Mouse (Mus musculus) gastrocnemius, adult 8-10 months (tissue): Measurements from ENCODE around the gene Rragd. TPM values are rescaled to one million over a fixed set of nuclear protein-coding genes. Genes with fewer than 3 reads are reported as not detected.
"Not testable (repeated sequence)": the region's sequence is repeated elsewhere in the genome, so short reads cannot be mapped to it uniquely, and the experiment has no call there.

Source experiments
- DNase-seq, 2 experiments: peaks; one replicate each; pipeline ENCODE4 v3.0.0; 2022; ENCODE audit warnings: low spot score in 2 of 2
- total RNA-seq, 4 experiments: library from RNA; stranded (reverse); gene quantifications; 2 replicates each; pipeline ENCODE4 v1.2.4; 2022

Rragd gene
- total RNA-seq, result 100 to 1,000 TPM; 200 to 232 (median 207) TPM

DNA sequence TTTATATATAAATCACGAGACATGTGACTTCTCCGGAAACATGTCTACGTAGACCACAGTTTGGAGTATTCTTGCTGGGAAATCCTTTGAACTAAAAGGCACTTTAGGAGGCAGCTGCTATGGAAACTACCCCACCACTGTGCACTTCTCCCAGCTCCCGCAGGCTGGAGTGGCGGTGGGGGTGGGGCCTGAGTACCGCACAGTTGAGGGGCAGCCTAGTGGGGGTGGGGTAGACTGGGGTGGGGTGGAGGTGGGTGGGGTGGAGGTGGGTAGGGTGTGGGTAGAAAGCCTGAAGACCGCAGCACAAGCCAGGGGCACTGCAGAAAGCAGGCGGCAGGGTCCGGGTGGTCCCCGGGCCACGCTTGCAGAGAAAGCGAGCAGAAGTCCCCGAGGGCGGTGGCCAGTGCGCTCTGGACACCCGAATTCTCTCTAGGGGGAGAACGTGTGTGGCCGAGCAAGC is at the start of gene Rragd:
Gene Rragd, plus strand, starts transcription at position 322 of the 460 bp plus-strand sequence.
- peak; percentile 7 to 20 for DNase-seq

DNA sequence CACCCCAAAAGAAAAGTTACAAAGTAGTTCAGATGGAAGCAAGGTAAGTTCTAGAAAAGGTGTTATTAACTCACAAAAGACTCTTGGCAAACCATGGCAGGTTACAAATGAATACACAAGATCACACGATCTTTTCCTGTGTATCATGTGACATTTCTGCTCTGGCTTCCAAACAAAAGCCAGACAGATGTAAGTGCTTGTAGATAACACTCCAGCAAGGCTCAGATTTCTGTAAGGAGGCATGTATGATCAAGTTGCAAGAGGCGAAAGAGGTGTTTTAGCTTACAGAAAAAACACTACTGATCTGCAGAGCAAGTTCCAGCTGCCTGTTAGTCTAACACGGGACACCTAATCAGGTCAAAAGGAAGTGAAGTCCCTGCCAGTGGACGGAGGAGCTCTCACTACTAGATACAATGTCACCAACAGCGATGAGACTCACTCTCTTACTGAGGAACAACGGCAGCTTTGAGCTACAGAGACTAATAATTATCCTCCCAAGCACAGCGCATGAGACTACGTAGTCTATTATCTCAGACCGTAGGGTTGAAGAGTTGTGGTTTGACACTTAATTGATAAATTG is 46.0 kb upstream of the Rragd start:
- no peak for DNase-seq

DNA sequence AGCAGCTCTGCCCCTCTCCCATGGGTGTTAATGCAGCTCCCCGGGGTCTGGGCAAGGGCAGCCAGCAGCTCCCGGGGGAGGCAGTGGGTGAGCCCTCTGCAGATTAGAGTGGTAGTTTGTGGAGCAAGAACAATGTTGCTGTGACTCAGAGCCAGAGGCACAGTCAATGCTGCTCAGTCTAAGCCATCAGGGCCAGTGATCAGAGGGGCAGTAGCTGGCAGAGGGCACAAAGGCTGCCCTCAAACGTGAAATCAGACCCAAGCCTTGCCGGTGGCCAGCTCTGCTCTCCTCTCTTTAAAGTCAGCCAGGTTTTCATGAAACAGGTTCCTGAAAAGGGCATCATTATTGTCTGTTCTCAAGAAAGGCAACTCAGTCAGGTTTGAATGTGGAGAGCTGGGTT is 43.3 kb upstream of the Rragd start:
- no peak for DNase-seq

DNA sequence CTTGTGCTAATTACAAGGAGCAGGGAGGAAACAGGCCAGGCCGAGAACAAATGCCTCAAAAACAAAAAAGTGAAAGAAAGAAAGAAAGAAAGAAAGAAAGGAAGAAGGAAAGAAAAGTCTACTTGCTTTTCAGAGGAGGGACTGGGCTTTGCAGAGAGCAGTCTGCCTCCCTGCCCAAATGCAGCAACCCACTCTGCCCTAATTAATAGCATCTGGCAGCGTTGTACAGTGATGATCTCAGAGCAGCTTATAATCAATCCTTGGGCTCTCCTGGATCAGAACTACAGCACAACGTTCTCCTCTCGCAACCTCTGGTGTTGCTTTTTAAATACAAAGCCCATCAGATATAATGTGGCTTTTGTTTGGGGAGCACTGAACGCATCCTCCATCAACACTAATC is 42.9 kb upstream of the Rragd start:
- no peak for DNase-seq

DNA sequence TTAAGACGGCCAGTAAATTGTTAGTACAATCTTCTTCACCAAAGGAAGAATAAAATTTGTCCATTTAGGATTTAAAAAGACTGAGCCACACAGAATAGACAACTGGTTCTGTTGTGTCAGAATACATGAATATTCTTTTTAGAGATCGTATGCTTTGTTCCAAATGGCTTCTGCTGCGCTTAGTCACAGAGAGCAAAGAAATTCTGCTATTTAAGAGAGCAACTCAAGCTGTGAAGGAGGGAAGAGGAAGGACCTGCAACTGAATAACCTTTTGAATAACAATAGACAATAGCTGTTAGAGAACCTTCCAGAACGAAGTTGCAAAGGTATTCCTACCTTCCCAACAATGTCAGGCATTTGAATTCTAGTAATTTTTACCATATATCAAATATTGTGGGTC is 41.9 kb upstream of the Rragd start:
- no peak for DNase-seq

DNA sequence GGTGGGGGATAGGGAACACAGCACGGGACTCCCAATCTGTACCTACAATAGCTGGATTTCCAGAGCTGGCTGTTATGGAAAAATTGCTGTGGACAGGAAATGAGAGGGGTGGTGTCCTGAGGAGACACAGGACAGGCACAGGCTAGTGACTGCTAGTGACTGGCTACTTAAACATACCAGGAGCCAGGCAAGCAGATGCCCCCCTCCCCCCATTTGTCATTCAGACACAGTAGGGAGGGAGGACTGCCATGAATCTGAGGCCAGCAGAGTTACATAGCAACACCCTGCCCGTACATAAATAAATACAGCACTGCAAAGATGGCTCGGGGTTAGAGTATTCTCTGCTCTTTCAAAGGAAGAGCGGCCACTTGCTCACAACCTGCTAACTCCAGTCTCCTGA is 35.2 kb upstream of the Rragd start:
- DNase-seq, result no peak

DNA sequence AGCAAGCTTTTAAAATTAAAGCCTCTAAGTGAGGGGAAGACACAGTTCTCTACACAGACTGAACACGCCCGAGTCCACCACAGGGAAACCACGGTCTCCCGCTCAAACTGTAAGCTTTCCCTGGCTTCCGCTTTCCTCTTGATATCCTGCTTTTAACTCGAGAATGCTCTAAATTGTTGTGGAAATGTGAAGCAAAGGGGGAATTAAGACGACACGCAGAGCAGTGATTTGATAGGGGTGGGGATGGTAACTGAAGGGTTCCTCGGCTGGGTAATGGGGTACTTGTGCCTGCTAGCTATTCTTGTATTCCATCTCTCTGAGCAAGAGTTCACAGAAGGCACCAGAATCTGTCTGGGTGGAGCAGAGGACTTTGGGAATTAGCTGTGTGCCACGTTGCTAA is 34.1 kb upstream of the Rragd start:
- no peak for DNase-seq

DNA sequence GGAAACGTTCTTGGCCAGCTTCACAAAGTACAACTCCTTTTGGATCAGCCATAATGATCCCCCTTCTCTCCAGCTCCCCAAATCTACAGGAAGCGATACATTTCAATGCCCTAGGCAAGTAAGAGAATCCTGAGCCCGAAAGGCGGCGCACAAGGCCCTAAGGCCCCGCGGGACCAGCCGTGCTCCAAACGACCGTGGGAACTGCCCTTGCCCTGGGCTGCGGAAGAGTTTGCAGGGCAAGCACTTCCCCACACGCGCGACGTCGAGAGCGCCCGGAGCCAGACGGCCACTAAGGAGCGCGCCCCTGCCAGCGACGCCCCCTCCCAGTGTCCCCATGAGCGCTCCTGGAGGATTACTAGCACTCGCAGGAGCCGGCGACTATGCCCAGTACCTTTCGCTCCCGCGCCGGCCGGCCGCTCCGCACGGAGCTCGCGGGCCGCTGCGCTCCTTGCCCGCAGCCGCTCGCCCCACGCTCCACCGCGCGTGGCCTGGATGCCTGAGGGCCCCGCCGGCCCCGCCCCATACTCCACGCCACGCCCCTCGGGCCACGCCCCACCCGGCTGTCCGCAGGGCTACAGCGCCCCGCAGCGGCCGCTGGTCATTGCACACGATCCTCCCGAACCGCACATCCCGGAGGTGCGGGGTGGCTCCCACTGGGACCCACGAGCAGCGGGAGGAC is 32.3 kb upstream of the Rragd start, which contains the start of gene Ankrd6:
Gene Ankrd6, minus strand, starts transcription at position 486 of the 679 bp plus-strand sequence.
- DNase-seq, result peak; percentile 54 to 67

DNA sequence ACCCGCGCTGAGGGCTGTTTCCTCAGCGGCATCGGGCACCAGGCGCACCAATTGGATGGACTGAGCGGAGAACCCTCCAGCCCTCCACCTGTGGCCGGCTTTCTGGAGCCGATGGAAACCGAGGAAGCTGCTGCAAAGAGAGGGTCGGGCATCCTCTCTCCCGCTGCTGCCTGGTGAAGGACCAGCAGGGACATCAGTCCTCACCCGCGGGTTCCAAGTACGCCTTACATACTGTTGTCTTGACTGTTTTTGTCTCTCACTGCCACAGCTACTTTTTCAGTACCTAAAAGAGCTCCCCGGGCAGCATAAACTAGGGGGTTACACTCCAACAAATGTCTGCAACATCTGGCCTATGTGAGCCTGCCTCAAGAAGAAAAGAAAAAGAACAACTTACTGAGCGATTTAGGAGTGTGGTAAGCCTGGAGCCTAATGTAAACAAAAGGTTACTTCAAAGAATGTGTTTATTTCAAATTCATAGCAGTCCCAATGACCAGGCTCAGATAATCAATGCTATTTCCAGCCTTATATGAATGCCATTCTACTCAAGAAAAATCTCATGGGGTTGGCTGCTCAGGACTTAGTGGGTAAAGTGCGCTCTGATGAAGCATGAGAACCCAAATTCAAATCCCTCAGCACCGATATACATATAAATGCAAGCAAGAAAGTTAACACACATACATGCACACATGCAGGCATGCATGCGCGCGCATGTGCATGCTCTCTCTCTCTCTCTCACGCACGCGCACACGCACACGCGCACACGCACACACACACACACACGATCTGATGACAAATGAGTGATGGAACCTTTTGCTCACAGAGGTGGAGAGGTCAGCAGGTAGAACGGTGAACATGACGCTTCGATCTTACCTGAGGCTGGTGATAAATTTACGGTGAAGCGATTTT is 31.5 kb upstream of the Rragd start:
- DNase-seq, result no peak

DNA sequence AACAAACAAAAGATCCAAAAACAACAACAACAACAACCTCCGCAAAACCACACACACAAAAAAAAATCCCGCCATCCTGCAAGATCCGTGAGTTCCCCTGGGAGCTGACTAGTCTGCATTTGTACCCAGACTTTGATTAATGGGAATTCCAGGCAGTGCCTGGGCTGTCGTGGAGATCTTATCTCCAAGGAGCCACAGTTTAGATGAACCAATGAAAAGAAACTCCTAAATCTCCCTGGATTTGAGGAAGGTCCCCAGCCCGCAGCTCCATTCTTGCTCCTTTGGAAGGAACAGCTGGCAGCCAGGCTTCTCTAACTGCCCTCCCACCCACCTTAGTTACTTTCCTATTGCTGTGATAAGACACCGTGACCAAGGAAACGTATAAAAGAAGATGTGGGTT is 30.2 kb upstream of the Rragd start:
- no peak for DNase-seq

DNA sequence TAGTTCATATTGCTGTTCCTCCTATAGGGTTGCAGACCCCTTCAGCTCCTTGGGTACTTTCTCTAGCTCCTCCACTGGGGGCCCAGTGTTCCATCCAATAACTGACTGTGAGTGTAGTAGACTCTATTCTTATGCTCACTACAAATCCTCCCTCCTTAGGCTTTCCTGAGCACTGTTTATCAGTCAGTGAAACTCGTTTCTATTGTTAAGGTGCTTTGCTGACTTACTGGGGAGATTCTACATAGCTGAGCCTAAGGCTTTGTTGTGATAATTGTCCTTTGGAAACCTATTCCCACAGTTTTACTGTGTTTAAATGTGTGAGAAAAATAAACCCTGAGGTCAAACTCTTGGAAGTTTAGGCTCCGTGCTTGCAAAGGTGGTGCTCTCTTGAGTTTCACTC is 26.4 kb upstream of the Rragd start:
- DNase-seq, result no peak

DNA sequence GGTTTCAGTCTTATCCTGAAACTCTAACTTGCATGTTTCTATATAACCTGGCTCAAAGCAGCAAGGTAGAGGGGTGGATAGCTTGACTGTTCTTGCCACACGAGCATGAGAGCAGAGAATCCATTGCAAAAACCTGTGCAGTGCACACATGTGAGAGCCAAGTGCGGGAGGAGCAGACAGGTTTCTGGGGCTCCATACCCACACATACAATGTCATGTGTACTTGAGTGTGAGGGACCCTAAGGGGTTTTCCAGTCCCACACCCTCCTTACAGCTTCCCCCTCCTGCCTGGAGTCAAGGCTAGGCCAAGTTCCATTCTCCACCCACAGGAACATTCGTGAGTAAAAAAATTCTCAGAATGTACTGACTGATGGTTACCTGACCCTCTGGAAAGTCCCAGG is 21.4 kb upstream of the Rragd start:
- DNase-seq, result no peak

DNA sequence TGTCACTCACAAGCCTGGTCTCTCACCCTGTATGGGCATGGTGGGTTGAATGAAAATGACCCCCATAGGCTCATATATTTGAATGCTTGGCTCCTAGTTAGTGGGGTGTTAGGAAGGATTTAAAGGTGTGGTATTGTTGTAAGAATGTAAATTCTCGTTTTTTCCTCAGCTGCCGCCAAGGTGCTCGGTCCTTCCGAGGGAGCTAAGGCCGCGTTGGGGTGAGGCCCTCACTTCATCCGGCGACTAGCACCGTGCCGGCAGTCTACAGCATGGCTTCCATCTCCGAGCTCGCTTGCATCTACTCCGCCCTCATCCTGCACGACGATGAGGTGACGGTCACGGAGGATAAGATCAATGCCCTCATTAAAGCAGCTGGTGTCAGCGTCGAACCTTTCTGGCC is 18.2 kb upstream of the Rragd start:
- DNase-seq, result not testable (repeated sequence)

DNA sequence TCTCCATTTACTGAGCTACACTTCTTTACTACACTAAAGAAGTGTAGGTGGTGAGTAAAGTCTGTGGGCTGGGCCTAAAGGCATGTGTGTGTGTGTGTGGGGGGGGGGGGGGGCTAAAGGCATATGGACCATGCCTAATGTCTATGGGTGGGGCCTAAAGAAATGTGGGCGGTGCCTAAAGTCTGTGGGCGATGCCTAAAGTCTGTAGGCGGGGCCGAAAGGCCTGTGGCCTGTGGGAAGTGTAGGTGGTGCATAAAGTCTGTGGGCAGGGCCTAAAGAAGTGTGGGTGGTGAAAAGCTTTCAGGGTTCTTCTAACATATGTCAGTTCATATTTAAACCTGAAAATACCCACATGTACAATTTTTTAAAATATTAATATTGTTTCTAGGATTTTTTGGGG is 5.5 kb upstream of the Rragd start:
- no peak for DNase-seq

DNA sequence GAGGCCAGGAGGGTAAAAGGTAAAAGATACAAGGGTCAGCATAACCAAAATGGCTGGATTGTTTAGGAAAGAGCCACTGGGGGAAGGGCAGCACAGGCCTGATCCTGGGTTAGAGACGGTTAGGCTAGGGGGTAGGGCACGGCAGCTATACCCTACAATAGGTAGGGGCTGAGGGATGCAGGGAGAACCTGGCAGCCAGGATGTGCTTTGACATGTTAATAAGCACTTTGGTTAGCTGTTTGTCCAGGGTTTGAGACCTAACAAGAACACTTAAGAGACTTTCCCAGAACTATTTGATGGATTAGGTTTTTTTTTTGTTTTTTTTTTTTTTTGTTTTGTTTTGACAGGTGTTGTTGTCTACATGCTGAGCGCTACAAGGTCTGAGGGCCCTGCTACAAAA is 2.8 kb upstream of the Rragd start:
- DNase-seq, result no peak

DNA sequence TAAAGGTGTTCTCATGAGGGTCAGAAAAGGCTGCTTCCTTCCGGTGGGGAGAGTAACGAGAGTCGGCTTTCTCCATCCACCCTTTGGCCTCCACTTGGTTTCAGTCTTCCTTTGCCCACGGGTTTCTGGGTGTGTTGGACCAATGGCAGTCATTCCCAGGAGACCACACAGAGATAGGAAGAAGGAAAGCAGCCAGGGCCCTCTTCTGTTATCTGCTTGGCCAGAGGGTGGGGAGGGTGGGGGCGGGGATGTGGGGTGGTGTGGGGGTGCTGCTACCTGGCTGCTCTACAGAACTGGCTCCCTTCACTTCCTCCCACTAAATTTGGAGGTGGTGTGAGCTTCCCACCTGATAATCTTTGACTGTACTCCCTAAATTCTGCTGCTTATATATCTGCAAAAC is 1.2 kb upstream of the Rragd start:
- no peak for DNase-seq

DNA sequence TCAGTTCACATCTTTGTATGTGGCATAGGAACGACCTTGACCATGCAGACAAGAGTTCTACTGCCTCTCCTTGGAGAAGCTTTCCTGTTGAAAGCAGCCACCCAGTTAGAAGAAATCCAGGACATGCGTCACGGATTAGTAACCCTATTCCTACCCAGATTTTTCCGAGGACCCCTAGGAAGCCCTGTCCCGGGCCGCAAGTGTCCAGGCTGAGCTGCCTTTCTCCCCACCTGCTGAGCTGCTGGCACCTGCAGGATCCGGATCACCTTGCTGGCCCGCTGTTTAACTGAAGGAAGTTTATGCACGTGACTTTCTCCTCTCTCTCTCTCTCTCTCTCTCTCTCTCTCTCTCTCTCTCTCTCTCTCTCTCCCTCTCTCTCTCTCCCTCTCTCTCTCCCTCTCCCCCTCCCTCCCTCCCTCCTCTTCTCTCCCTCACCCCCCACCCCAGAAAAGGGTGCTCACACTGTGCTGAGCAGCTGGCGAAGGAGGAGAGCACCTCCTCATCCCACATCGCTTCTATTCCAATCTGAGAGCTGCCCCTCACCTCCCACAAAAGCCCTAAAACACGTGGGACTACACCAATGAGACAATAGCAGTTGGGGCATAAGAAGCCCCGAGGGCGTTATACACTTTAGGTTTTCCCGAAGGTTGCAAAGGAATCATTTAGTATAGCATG is 659 bp upstream of the Rragd start:
- no peak for DNase-seq

DNA sequence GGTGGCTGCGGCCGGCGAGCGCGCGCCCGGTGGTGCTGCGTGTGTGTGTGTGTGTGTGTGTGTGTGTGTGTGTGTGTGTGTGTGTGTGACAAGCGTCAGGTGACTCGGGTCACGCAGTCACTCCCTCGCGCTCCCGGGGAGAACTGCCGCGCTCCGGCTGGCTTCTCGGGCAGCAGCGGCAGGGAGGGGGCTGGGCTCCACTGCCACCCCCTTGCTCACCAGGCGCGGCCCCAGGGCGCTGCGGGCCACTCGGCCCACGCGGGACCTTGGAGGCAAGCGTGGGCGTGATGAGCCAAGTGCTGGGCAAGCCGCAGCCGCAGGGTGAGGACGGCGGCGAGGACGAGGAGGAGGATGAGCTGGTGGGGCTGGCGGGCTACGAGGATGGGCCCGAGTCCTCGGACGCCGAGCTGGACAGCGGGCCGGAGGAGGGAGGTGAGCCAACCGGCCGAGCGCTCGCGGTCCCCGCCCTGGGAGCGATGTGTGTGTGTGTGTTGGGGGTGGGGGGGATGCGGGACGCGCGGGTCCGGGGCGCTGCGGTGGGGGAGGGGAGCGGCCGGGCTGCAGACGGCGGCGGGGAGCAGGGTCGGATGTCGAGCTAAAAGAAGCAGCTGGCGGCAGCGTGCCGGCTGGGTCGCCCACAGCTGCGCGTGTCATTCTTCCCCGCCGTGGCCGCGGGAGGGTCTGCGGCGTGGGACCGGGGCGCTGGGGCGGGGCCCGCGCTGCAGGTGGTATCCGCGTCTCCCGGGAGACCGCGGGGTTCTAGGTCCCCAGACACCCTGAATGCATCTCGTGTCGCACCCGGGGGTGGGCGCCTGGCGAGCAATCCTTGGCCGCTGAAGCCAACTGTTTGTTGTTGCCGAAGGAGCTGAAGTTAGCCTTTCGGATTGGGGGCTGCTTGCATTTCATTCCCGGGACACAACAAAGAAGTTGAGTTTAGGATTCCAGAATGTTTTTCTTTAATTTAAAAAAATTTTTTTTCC is 629 bp downstream of the Rragd start:
- peak; percentile 69 to 78 for DNase-seq

DNA sequence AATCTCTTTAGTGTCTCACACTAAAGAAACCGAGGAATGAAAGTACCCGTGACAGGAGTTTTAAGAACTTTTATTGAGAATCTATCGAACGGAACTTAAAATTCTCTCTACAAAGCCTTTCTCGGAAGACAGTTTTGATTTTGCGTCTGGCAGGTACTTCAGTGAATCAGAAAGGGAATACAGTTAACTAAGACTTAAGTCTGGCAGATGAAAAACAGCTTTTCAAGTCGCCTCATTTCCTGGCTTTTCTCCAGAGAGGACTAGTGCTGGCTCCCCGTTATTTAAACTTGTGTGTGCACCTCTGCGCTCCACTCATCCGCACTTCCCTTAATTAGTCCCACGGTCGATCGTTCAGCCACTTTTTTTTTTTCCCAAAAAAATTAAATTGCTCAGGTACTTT is 1.4 kb downstream of the Rragd start:
- DNase-seq, result no peak
